Mouse (Mus musculus) spleen, adult 2 months (tissue): ENCODE measurements around the gene Prrxl1.

Source experiments
- CTCF ChIP-seq: fragments of 200-500 bp; IDR thresholded peaks from 2 replicates; pipeline ENCODE4 v1.5.1; 2011; ENCODE audit warnings: mild to moderate bottlenecking, inconsistent platforms; ENCODE audit not compliant: insufficient read depth, insufficient read length, insufficient replicate concordance; ENCODE audit errors: extremely low read depth
- POLR2A ChIP-seq: fragments of 200-500 bp; IDR thresholded peaks from 2 replicates; pipeline ENCODE4 v1.6.1; 2011; ENCODE audit warnings: low read depth, low read length, inconsistent platforms

DNA sequence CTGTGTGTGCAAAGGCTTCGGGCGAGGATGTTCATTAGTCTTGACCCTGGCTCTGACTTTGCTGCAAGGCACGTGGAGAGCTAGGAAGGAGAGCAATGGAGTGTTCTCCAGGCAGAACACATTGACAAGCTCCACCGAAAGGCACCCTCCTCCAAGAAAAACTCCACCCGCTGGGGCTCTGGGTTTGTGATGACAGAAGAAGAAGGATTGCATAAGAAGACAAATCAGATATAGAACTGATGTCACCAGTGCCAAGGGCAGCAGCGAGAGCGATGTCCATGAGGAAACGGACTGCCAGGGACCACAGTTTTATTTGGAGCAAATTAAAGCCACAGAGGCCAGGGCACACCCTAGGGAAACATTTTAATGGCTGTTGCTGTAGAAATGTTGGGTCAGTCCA lies 98.6 kb downstream of the Prrxl1 start:
- TF ChIP-seq POLR2A (no peak), CTCF (no peak)
